Mouse (Mus musculus): Measurements from ENCODE around the gene Lgals4. TPM values are rescaled to one million over a fixed set of nuclear protein-coding genes. Genes with fewer than 3 reads are reported as not detected.
A peak's percentile ranks its signal among the peaks of the same experiment; 100 is the strongest.

The Lgals4 gene
- 1 to 10 TPM; 3.6 to 6.1 TPM for total RNA-seq (2021)

GRCm38 (mm10) chr7:28833723-28834347 is at the start of gene Lgals4:
Gene Lgals4 (plus strand): TSS chr7:28833854.
- no peak for DNase-seq

- DNase-seq: no peak
These were observed 48.5 kb upstream of the Lgals4 start for GRCm38 (mm10) chr7:28785161-28785560.

GRCm38 (mm10) chr7:28787884-28788283 is 45.8 kb upstream of the Lgals4 start:
- no peak for DNase-seq

- DNase-seq: no peak
These were observed 45.1 kb upstream of the Lgals4 start, which contains the start of gene Rinl for GRCm38 (mm10) chr7:28788307-28789195. Gene Rinl (plus strand): TSS chr7:28788969.

GRCm38 (mm10) chr7:28789235-28789634 is 44.4 kb upstream of the Lgals4 start:
- no peak for DNase-seq

GRCm38 (mm10) chr7:28790066-28790806 is 43.4 kb upstream of the Lgals4 start:
- no peak for DNase-seq

- no peak for DNase-seq
These were observed 41.9 kb upstream of the Lgals4 start for GRCm38 (mm10) chr7:28791706-28792105.

- no peak for DNase-seq
These were observed 41.1 kb upstream of the Lgals4 start for GRCm38 (mm10) chr7:28792391-28793185.

- DNase-seq: no peak
These were observed 39.8 kb upstream of the Lgals4 start for GRCm38 (mm10) chr7:28793834-28794233.

- DNase-seq: no peak
These were observed 39.2 kb upstream of the Lgals4 start for GRCm38 (mm10) chr7:28794496-28794895.

- DNase-seq: no peak
These were observed 37.8 kb upstream of the Lgals4 start for GRCm38 (mm10) chr7:28795832-28796231.

- DNase-seq: peak; percentile 69
These were observed 37.1 kb upstream of the Lgals4 start for GRCm38 (mm10) chr7:28796562-28796975.

GRCm38 (mm10) chr7:28799994-28800393 is 33.7 kb upstream of the Lgals4 start:
- no peak for DNase-seq

- DNase-seq: no peak
These were observed 32.2 kb upstream of the Lgals4 start for GRCm38 (mm10) chr7:28801451-28801850.

GRCm38 (mm10) chr7:28801901-28802670 is 31.6 kb upstream of the Lgals4 start:
- DNase-seq: no peak

GRCm38 (mm10) chr7:28802846-28803588 is 30.6 kb upstream of the Lgals4 start:
- DNase-seq: no peak

GRCm38 (mm10) chr7:28803756-28804155 is 29.9 kb upstream of the Lgals4 start:
- no peak for DNase-seq

GRCm38 (mm10) chr7:28806869-28807268 is 26.8 kb upstream of the Lgals4 start:
- DNase-seq: no peak

- DNase-seq: peak in 1 of 2 experiments; percentile 13
These were observed 25.9 kb upstream of the Lgals4 start for GRCm38 (mm10) chr7:28807641-28808220.
